Mouse (Mus musculus) spleen, adult 2 months (tissue): ENCODE results near the gene Prmt7. TPM values are rescaled to one million over a fixed set of nuclear protein-coding genes. Genes with fewer than 3 reads are reported as not detected.

ENCODE experiments used
- DNase-seq, 2 experiments: peaks; one replicate each; pipeline versions ENCODE4 v3.0.0 to v3.0.0-alpha.2; 2012 to 2021; ENCODE audit warnings: low spot score in 2 of 2, low read depth in 1 of 2
- H3K27ac ChIP-seq: fragments of 200-500 bp; 2 replicates; pipeline ENCODE4 v1.5.1; 2012; ENCODE audit warnings: low read length, inconsistent platforms; ENCODE audit not compliant: insufficient read depth
- H3K27me3 ChIP-seq: fragments of 200-500 bp; 2 replicates; pipeline ENCODE4 v1.6.1; 2012; ENCODE audit warnings: mild to moderate bottlenecking, moderate library complexity, low read length, inconsistent platforms; ENCODE audit not compliant: control insufficient read depth, insufficient read depth
- H3K36me3 ChIP-seq: fragments of 200-500 bp; 2 replicates; pipeline ENCODE4 v1.6.1; 2012; ENCODE audit warnings: mild to moderate bottlenecking, low read length, inconsistent platforms; ENCODE audit not compliant: control insufficient read depth, insufficient read depth
- H3K4me1 ChIP-seq: fragments of 200-500 bp; 2 replicates; pipeline ENCODE4 v1.6.1; 2011; ENCODE audit warnings: inconsistent platforms; ENCODE audit not compliant: control insufficient read depth, insufficient read depth, insufficient read length
- H3K4me3 ChIP-seq: fragments of 200-500 bp; 2 replicates; pipeline ENCODE4 v1.5.1; 2011; ENCODE audit warnings: mild to moderate bottlenecking, inconsistent platforms; ENCODE audit not compliant: insufficient read depth, insufficient read length; ENCODE audit errors: extremely low read depth
- CTCF ChIP-seq: fragments of 200-500 bp; IDR thresholded peaks from 2 replicates; pipeline ENCODE4 v1.5.1; 2011; ENCODE audit warnings: mild to moderate bottlenecking, inconsistent platforms; ENCODE audit not compliant: insufficient read depth, insufficient read length, insufficient replicate concordance; ENCODE audit errors: extremely low read depth
- POLR2A ChIP-seq: fragments of 200-500 bp; IDR thresholded peaks from 2 replicates; pipeline ENCODE4 v1.6.1; 2011; ENCODE audit warnings: low read depth, low read length, inconsistent platforms
- WGBS: fragments of 180-500 bp; shearing (Covaris S2); methylation state at CpG from one replicate; pipeline ENCODE4 v1.1.7; 2018; 5-methylcytosine and 5-hydroxymethylcytosine counted together
- polyA plus RNA-seq: library from polyadenylated mRNA; depleted of rRNA; stranded (reverse); fragments of >200 nt; gene quantifications from 2 replicates; pipeline ENCODE4 v1.2.3, GENCODE M21; 2012

Gene Prmt7
- polyA plus RNA-seq, 1 experiment, result 24.0 TPM

DNA sequence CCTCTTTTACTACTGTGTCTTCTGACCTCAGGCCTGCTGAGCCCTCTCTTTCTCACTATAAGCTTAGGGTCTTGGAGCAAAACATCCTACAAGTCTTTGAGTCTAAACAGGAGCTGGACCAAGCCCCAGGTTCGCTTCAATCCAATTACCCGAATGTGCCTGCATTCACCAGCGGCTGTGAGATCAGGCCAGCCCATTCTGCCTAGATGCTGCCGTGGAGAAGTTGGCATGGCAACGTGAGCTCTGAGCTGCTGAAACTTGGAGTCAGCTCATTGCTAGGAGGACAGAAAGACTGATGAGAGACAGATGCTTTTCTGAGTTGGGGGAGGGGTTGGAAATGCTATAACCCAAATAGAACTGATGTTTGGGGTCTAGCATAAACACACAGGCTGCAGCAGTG, 60.1 kb downstream of the Prmt7 start:
- Histone ChIP-seq H3K27ac (no peak overlapping the region), H3K4me3 (no peak overlapping the region), H3K4me1 (no peaks in the 10 kb centered on the region; the same call in 1 of the 2 replicates), H3K27me3 (no peaks in the 10 kb centered on the region), H3K36me3 (no peaks in the 10 kb centered on the region)
- no peak for TF ChIP-seq CTCF
- no peak for TF ChIP-seq POLR2A
- WGBS, result 92% methylated on average over 5 of the region's 5 CpGs
- DNase-seq, result no peak

DNA sequence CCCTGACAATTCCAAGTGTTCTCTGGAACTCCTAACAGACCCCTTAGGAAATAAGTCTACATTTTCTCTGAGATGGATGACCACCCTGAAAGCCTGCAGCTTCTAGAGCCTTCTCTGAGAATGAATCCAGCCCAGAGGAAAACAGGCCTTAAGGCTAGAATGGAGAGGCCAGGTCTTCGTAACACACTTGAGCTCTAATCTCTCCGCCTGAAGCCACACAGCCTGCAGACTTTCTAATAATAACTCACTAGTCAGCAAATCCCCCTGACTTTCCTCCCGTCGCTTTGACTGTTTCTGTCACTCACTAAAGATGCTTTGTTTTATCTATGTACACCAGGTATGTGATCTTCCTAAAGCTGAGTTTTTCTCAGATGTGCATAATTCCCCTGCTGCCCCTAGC, 60.6 kb downstream of the Prmt7 start:
- no peak overlapping the region for H3K4me3 ChIP-seq
- no peaks in the 10 kb centered on the region; the same call in 1 of the 2 replicates for H3K4me1 ChIP-seq
- DNase-seq, result no peak
- H3K27ac ChIP-seq, result no peak overlapping the region
- no peaks in the 10 kb centered on the region for H3K27me3 ChIP-seq
- H3K36me3 ChIP-seq, result no peaks in the 10 kb centered on the region
- no peak for TF ChIP-seq CTCF
- no peak for TF ChIP-seq POLR2A
- WGBS, result 81% methylated on average over 4 of the region's 4 CpGs

DNA sequence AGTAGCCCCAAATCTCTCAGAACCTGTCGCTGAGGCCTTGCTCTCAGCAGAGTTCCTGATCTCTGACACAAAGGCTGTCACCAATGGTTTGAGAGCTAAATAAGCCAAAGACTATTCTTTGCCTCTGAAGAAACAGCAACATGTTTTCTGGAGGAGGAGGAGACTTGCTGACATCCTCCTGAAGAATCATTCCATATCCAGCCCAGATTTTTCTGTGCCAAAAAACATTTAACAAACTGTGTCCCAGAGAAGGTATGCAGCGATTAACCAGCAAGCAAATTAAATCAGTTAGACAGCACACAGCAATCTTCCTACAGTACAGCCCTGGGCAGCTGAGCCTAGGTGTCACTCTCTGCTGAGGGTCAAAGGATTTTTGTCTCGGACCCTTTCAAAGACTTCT, 62.7 kb downstream of the Prmt7 start:
- H3K36me3 ChIP-seq, result no peaks in the 10 kb centered on the region
- H3K4me3 ChIP-seq, result no peak overlapping the region
- H3K27me3 ChIP-seq, result no peaks in the 10 kb centered on the region
- no peak for DNase-seq
- WGBS, result 91% methylated on average over 3 of the region's 3 CpGs
- no peak for TF ChIP-seq POLR2A
- TF ChIP-seq CTCF, result no peak
- no peak overlapping the region for H3K27ac ChIP-seq
- no peaks in the 10 kb centered on the region; the same call in 1 of the 2 replicates for H3K4me1 ChIP-seq

GRCm38 (mm10) chr8:106276709-106277317, 66.1 kb downstream of the Prmt7 start:
- TF ChIP-seq CTCF, result no peak
- no peak for TF ChIP-seq POLR2A
- DNase-seq, result no peak

DNA sequence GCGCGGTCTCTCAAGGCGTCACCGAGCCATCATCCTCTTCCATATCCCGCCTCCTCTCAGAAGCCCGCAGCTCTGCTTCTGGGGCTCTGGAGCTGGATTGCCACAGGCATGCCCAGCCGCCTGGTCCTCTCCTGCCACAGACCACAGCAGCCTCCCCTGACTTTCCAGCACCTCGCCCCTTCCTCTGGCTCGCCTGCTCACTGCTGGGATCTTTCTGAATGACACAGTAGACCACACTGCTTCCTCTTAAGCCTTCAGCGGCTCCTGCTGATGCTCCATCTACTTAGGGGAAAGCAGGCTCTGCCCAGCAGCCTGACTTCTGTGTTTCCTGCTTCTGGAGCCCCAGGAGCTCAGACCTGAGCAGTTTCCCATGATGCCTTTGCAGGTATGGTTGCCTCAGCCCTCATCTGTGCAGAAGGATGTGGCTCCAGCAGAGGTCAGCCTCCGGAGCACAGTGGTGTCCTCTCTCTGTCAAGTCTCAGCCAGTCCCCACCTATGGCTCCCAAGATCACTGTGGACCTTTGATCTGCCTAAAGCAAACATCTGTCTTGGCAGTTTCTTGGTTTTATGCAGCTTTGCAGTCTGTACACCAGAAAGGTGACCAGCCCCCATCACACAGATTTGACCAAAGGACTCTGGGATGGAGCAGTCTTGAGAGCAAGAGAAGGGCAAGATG, 67.8 kb downstream of the Prmt7 start:
- WGBS, result 58% methylated on average over 11 of the region's 11 CpGs
- H3K4me1 ChIP-seq, result no peaks in the 10 kb centered on the region
- no peak overlapping the region for H3K4me3 ChIP-seq
- no peaks in the 10 kb centered on the region for H3K27me3 ChIP-seq
- DNase-seq, result no peak
- no peak for TF ChIP-seq POLR2A
- TF ChIP-seq CTCF, result no peak
- no peaks in the 10 kb centered on the region for H3K36me3 ChIP-seq
- H3K27ac ChIP-seq, result no peak overlapping the region

More at GRCm38 (mm10) chr8:106276709-106277317, 66.1 kb downstream of the Prmt7 start:
- H3K36me3 ChIP-seq, result no peaks in the 10 kb centered on the region
- H3K4me1 ChIP-seq, result no peaks in the 10 kb centered on the region
- 84% methylated on average over 5 of the region's 5 CpGs for WGBS
- no peak overlapping the region for H3K27ac ChIP-seq
- H3K27me3 ChIP-seq, result no peaks in the 10 kb centered on the region
- no peak overlapping the region for H3K4me3 ChIP-seq

DNA sequence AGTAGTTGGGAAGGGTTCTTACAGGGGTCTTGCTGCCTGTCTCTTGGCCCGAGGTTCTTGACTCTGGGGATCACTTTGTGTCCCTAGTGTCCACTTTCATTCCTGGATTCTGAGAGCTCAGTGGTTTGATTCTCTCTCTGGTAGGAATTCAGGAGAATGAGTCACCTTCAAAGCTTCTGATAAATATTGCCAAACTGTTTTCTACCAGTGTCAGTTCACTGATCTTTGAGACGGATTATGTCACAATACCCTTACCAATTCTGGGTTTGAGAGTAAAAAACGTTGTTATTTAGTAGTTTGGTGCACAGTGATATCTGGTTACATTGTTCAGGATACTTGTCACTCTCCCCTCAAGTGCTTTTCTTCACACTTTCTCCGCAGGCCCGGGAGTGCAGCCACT, 69.4 kb downstream of the Prmt7 start:
- Histone ChIP-seq H3K36me3 (no peaks in the 10 kb centered on the region), H3K27me3 (no peaks in the 10 kb centered on the region), H3K4me3 (no peak overlapping the region), H3K27ac (no peak overlapping the region), H3K4me1 (no peaks in the 10 kb centered on the region)
- DNase-seq, result no peak
- no peak for TF ChIP-seq CTCF
- no peak for TF ChIP-seq POLR2A
- WGBS, result 80% methylated on average over 5 of the region's 5 CpGs

- TF ChIP-seq POLR2A (no peak), CTCF (no peak)
- Histone ChIP-seq H3K27ac (no peak overlapping the region), H3K4me1 (no peaks in the 10 kb centered on the region), H3K4me3 (no peak overlapping the region), H3K27me3 (no peaks in the 10 kb centered on the region), H3K36me3 (no peaks in the 10 kb centered on the region)
- no peak for DNase-seq
- WGBS, result 87% methylated on average over 4 of the region's 4 CpGs
Measured at GRCm38 (mm10) chr8:106280844-106281243, 70.1 kb downstream of the Prmt7 start.

DNA sequence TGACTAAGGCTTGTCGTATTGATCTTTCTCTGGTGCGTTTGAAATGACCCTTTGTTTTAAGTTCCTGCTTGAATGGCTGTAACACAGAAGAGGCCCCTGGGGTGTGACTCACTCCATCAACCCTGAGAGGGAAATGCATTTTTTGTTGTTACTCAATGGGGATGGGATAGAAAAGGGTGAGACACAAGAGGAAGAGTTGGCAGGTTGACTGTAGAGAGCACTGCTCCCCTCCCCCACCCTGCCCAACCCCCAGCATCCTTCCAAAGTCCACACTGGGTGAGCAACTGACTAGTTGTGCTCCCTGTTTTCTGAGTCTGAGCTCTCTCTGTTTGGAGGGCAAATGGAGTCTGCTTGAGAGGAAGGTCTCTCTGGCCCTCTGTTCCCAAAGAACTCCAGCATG, 76.7 kb downstream of the Prmt7 start:
- no peak overlapping the region for H3K4me3 ChIP-seq
- H3K4me1 ChIP-seq, result 0 out of 2 replicates have a peak, but pooled peaks cover 2% of the 10 kb centered on the region
- H3K36me3 ChIP-seq, result no peaks in the 10 kb centered on the region
- H3K27me3 ChIP-seq, result no peaks in the 10 kb centered on the region
- H3K27ac ChIP-seq, result no peak overlapping the region
- 81% methylated on average over 2 of the region's 2 CpGs for WGBS
- TF ChIP-seq POLR2A, result no peak
- no peak for DNase-seq
